Mouse (Mus musculus) hindbrain, embryonic 13.5 days (tissue): ENCODE results near the gene Klhl25. TPM values are rescaled to one million over a fixed set of nuclear protein-coding genes. Genes with fewer than 3 reads are reported as not detected.
"Not testable (repeated sequence)": the region's sequence is repeated elsewhere in the genome, so short reads cannot be mapped to it uniquely, and the experiment has no call there.

Experiments
- ATAC-seq: fragments of 200-750 bp; cut with Nextera tagmentation; 2 replicates; pipeline ENCODE4 v1.8.0; 2017; ENCODE audit warnings: moderate TSS enrichment; ENCODE audit not compliant: low FRiP score
- H3K27ac ChIP-seq: fragments of 300-500 bp; sonication (generic); 2 replicates; pipeline ENCODE4 v1.5.1; 2015; ENCODE audit warnings: inconsistent platforms, mild to moderate bottlenecking, moderate library complexity
- H3K27me3 ChIP-seq: fragments of 300-500 bp; sonication (generic); 2 replicates; pipeline ENCODE4 v1.6.1; 2015; ENCODE audit warnings: mild to moderate bottlenecking, inconsistent platforms
- H3K36me3 ChIP-seq: fragments of 300-500 bp; sonication (generic); 2 replicates; pipeline ENCODE4 v1.6.1; 2015; ENCODE audit warnings: mild to moderate bottlenecking, inconsistent platforms
- H3K4me1 ChIP-seq: fragments of 300-500 bp; sonication (generic); replicated peaks from 2 replicates; pipeline ENCODE4 v1.6.1; 2015; ENCODE audit warnings: inconsistent platforms
- H3K4me2 ChIP-seq: fragments of 300-500 bp; sonication (generic); 2 replicates; pipeline ENCODE4 v1.6.1; 2015; ENCODE audit warnings: inconsistent platforms, mild to moderate bottlenecking, moderate library complexity
- H3K4me3 ChIP-seq: fragments of 300-500 bp; sonication (generic); 2 replicates; pipeline ENCODE4 v1.5.1; 2015; ENCODE audit warnings: mild to moderate bottlenecking, inconsistent platforms
- H3K9ac ChIP-seq: fragments of 300-500 bp; sonication (generic); 2 replicates; pipeline ENCODE4 v1.6.1; 2015; ENCODE audit warnings: mild to moderate bottlenecking, inconsistent platforms
- H3K9me3 ChIP-seq: fragments of 300-500 bp; sonication (generic); 2 replicates; pipeline ENCODE4 v1.6.1; 2016; ENCODE audit warnings: inconsistent platforms
- WGBS: fragments of 180-500 bp; shearing (Covaris S2); methylation state at CpG from one replicate; pipeline ENCODE4 v1.1.7; 2015; 5-methylcytosine and 5-hydroxymethylcytosine counted together
- polyA plus RNA-seq: library from polyadenylated mRNA; unstranded; fragments of >200 nt; fragmentation: Nextera tagmentation; extraction: Ambion mirVana; gene quantifications from 2 replicates; pipeline ENCODE4 v1.2.1, GENCODE M21; 2015

Gene Klhl25
- polyA plus RNA-seq, 1 experiment from 2014 or later, result 32.9 TPM

DNA sequence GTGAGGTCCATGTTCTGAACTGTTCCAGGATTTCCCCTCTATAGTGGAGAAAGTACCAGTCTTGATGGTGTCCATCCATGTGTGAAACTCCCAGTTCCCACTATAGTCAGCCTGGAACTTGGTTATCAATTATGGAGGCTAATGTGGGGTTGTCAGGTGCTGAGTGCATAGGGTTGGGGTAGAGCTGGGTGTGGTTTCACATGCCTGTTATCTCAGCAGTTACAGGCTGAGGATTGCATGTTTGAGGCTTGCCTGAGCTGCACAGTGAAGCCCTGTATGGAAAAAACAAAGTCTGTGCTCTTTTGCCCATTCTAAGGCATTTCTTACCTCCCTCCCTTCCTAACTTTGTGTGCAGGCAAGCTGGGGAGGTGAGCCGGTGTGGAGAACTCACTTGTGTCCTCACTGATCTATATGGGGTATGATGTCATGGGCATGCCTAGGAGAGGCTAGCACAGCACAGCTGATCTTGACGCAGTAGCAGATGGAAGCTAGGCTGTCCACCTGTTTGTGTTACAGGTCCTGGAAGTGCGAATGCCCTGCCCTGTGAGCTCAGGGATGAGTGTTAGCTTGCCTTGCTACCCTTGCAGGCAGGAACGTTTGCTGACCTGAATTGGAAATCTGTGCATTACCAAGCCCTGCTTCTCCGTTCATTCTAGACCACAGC, 15.3 kb downstream of the Klhl25 start:
- peaks cover 49% of the 10 kb centered on the region for H3K36me3 ChIP-seq
- not testable (repeated sequence) for H3K9me3 ChIP-seq, ATAC-seq, H3K27me3 ChIP-seq, H3K4me3 ChIP-seq, H3K27ac ChIP-seq, H3K9ac ChIP-seq, H3K4me2 ChIP-seq
- H3K4me1 ChIP-seq, result peaks cover 17% of the 10 kb centered on the region
- WGBS, result 92% methylated on average over 5 of the region's 5 CpGs

DNA sequence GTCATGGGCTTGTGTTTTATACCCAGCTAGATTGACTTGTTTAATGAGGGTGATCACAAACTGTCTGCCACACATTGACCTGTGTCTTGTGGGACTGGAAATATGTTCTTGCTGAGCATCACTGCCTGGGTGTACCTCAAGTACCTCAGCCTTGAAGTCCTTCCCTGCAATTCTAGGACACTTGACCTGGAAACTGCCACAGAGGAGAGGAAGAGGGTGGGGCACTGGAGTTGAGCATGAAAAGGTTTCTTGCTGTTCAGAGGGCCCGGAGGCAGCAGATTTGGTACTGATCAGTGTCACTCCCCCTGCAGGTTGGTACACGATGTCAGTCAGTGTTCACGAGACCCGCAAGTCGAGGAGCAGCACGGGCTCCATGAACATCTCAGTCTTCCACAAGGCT, 16.9 kb downstream of the Klhl25 start:
- peaks cover 10% of the 10 kb centered on the region for H3K4me1 ChIP-seq
- H3K9me3 ChIP-seq, result no peaks in the 10 kb centered on the region
- peaks cover 58% of the 10 kb centered on the region for H3K36me3 ChIP-seq
- no peak overlapping the region for H3K27ac ChIP-seq
- H3K27me3 ChIP-seq, result no peaks in the 10 kb centered on the region
- no peak overlapping the region for H3K9ac ChIP-seq
- ATAC-seq, result no peak
- H3K4me2 ChIP-seq, result no peak overlapping the region
- 97% methylated on average over 6 of the region's 6 CpGs for WGBS
- no peak overlapping the region for H3K4me3 ChIP-seq

DNA sequence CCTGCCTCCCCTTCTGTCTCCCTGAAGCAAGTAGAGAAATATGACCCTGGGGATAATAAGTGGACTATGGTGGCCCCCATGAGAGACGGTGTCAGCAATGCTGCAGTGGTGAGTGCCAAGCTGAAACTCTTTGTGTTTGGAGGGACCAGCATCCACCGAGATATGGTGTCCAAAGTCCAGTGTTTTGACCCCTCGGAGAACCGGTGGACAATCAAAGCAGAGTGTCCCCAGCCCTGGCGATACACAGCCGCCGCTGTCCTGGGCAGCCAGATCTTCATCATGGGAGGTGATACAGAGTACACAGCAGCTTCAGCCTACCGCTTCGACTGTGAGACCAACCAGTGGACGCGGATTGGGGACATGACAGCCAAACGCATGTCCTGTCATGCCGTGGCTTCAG, 18.4 kb downstream of the Klhl25 start:
- no peak overlapping the region for H3K4me2 ChIP-seq
- no peak overlapping the region for H3K4me3 ChIP-seq
- H3K4me1 ChIP-seq, result peaks cover 22% of the 10 kb centered on the region
- no peaks in the 10 kb centered on the region for H3K9me3 ChIP-seq
- H3K9ac ChIP-seq, result no peak overlapping the region
- WGBS, result 94% methylated on average over 13 of the region's 13 CpGs
- H3K27ac ChIP-seq, result no peak overlapping the region
- no peaks in the 10 kb centered on the region for H3K27me3 ChIP-seq
- ATAC-seq, result no peak
- H3K36me3 ChIP-seq, result peaks cover 67% of the 10 kb centered on the region

DNA sequence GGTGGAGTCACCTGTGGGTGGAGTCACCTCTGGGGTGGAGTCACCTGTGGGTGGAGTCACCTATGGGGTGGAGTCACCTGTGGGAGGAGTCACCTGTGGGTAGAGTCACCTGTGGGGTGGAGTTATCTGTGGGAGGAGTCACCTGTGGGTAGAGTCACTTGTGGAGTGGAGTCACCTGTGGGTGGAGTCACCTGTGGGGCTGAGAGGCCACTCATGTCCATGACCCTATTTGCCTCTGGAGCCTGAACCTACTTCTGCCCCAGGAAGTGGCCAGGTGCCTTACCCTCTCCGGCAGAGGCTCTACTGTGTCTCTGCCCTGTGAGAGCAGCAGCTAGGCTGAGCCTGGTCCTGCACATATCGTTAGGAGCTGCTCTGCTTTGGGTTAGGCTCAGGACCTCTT, 20.6 kb downstream of the Klhl25 start:
- H3K9ac ChIP-seq, result no peak overlapping the region
- H3K4me2 ChIP-seq, result no peak overlapping the region
- no peak overlapping the region for H3K4me3 ChIP-seq
- H3K27me3 ChIP-seq, result no peaks in the 10 kb centered on the region
- H3K27ac ChIP-seq, result no peak overlapping the region
- ATAC-seq, result no peak
- WGBS, result 92% methylated on average over 2 of the region's 2 CpGs
- H3K4me1 ChIP-seq, result peaks cover 29% of the 10 kb centered on the region
- peaks cover 85% of the 10 kb centered on the region for H3K36me3 ChIP-seq
- no peaks in the 10 kb centered on the region for H3K9me3 ChIP-seq

DNA sequence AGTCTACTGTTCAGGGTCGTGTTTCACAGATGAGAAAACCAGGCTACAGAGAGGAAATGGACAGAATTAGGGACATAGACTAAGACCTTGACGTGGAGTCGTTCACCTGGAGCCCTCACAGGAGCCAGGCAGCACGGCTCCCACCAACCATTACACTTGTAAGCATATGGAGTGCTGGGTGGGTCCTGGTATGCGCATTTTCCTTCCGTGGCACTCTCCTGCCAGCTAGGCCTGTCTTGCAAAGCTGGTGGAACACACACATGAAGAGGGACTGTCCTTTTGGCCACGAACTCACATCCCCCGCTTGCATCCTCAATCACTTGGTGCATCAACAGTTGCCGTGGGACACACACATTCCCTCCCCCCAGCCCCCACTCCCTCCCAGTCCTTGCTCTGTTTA, 22.4 kb downstream of the Klhl25 start:
- no peak for ATAC-seq
- Histone ChIP-seq H3K4me1 (peaks cover 29% of the 10 kb centered on the region), H3K36me3 (peaks cover 82% of the 10 kb centered on the region), H3K27ac (no peak overlapping the region), H3K9me3 (no peaks in the 10 kb centered on the region), H3K9ac (no peak overlapping the region; the same call in 1 of the 2 replicates), H3K4me2 (no peak overlapping the region), H3K27me3 (no peaks in the 10 kb centered on the region), H3K4me3 (no peak overlapping the region)
- WGBS, result 76% methylated on average over 9 of the region's 9 CpGs

DNA sequence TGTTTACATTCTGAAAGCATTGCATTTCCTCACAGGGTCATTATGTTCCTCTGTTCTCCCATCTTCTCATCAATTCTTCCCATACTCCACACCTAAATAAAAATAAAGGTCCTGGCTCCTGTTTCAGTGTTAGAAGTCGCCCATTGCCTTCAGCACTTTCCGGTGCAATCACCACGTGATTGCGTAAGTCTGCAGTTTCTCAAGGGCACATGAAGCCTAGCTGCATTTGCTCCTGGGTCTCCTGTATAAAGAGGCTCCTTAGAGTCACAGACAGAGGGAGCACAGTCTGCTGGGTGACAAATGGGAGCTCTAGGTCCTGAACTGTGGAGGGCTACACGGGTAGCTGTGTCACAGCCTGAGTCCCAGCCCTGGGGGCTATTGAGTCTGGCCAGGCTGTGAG, 24.1 kb downstream of the Klhl25 start:
- Histone ChIP-seq H3K36me3 (peaks cover 65% of the 10 kb centered on the region), H3K4me2 (no peak overlapping the region), H3K27me3 (no peaks in the 10 kb centered on the region), H3K27ac (no peak overlapping the region), H3K4me3 (no peak overlapping the region), H3K9ac (no peak overlapping the region), H3K4me1 (peaks cover 24% of the 10 kb centered on the region), H3K9me3 (no peaks in the 10 kb centered on the region)
- WGBS, result 76% methylated on average over 5 of the region's 5 CpGs
- ATAC-seq, result 0 out of 2 replicates have a peak, but pooled peaks have one; percentile 23

DNA sequence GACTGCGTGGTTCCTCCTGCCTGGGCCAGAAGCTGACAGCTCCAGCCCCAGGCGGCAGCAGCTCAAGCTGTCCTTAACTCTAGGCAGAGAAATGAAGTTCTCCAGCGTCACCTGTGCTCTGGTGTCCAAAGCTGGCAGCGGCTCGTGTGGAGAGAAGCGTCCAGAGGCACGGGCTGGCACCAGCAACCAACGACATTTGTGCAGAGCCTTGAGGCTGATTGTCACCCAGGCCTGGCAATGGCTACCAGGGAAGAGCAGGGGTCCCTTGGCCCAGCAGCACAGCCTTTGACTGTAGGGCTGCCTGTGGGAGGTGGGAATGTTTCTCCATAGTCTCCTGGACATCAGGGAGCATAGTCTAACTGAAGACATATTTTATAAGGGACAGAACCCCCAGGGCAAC, 24.6 kb downstream of the Klhl25 start:
- H3K27me3 ChIP-seq, result no peaks in the 10 kb centered on the region
- H3K9ac ChIP-seq, result no peak overlapping the region
- no peak overlapping the region for H3K4me2 ChIP-seq
- peaks cover 61% of the 10 kb centered on the region for H3K36me3 ChIP-seq
- H3K4me3 ChIP-seq, result no peak overlapping the region
- 82% methylated on average over 8 of the region's 8 CpGs for WGBS
- no peak overlapping the region for H3K27ac ChIP-seq
- peaks cover 24% of the 10 kb centered on the region for H3K4me1 ChIP-seq
- no peak for ATAC-seq
- no peaks in the 10 kb centered on the region for H3K9me3 ChIP-seq

DNA sequence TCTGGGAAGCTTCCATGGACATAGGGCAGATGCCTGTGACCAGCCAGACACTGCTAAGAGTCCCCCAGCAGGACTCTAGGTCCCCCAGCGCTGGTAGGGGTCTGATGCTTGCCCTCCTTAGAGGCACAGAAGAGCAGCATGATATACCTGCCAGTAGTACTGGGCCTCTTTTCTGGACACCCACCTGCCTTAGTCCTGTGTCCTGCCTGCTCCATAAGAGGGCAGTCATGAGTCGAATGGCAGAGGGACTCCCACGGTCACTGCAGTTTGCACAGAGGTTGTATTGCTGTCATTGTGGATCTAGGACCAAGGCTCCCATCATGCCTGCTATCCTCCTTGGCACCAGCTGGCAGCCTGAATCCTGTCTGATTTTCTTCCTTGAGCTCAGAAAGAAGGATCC, 25.1 kb downstream of the Klhl25 start:
- H3K9ac ChIP-seq, result no peak overlapping the region
- H3K4me1 ChIP-seq, result peaks cover 24% of the 10 kb centered on the region
- no peak overlapping the region for H3K27ac ChIP-seq
- no peak for ATAC-seq
- WGBS, result 79% methylated on average over 3 of the region's 3 CpGs
- no peak overlapping the region for H3K4me3 ChIP-seq
- H3K4me2 ChIP-seq, result no peak overlapping the region
- no peaks in the 10 kb centered on the region for H3K9me3 ChIP-seq
- H3K36me3 ChIP-seq, result peaks cover 60% of the 10 kb centered on the region
- no peaks in the 10 kb centered on the region for H3K27me3 ChIP-seq

DNA sequence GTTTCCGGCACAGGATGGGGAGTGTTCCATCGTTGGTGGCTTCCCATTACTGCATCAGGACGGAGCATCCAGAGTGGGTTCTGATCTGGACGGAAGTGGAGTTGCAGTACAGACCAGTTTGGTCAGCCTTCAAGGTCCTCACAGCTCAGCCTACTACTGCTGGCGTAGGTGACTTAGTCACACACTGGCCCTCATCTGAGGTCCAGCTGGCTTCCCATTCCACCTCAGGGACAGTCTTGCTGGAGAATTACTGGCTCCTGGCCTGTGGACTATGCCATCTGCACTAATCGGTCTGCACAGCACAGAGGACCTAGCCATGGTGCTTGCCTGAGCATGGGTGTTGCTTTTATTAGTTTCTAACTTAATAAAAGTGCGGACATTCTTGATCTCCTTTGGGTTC, 25.6 kb downstream of the Klhl25 start:
- Histone ChIP-seq H3K36me3 (peaks cover 55% of the 10 kb centered on the region), H3K9me3 (no peaks in the 10 kb centered on the region), H3K4me3 (no peak overlapping the region), H3K27ac (no peak overlapping the region), H3K27me3 (no peaks in the 10 kb centered on the region), H3K4me2 (no peak overlapping the region), H3K9ac (no peak overlapping the region), H3K4me1 (peaks cover 23% of the 10 kb centered on the region)
- ATAC-seq, result no peak
- 95% methylated on average over 7 of the region's 7 CpGs for WGBS

DNA sequence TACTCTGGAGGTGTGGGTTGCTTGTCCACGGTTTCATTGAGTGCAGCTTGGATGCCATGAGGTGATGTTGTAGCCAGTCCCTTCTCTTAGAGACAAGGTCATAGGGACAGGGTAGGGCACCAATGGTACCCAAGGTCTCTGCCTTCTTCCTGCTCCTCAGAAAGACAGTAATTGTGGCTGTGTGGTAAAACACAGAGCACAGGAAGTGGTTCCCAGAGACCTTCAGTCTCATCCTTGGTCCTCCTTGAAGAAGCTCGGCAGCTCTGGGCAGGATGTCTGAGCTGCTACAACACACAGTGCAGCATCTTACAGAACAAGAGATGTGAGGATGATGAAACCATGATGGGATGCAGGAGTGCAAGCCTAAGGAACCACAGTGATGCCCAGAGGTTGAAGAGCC, 31.3 kb downstream of the Klhl25 start:
- not testable (repeated sequence) for H3K9ac ChIP-seq, H3K27ac ChIP-seq, H3K4me3 ChIP-seq, H3K9me3 ChIP-seq, H3K36me3 ChIP-seq, H3K4me1 ChIP-seq, H3K27me3 ChIP-seq, H3K4me2 ChIP-seq, ATAC-seq
- 92% methylated on average over 2 of the region's 2 CpGs for WGBS

DNA sequence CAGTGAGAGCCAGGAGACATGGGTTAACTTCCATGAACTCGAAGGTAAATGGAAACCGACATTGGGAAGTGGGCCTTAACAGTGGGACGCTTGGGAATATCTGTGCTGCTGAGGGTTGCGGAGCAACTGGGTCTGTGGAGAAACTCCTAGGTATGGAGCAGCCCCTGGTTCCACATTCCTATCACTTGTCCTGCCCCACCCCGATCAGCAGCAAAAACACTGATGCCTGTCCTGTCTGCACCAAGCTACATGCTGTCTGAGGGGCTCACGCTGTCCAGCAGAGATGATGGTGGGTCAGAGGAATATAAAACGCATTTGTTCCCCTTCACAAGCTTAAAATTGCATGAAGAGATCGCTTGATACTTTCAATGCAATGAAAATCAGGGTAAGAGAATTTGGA, 32.1 kb downstream of the Klhl25 start:
- Histone ChIP-seq H3K4me2 (peak overlapping the region; percentile 18; the same call in 1 of the 2 replicates), H3K27ac (no peak overlapping the region), H3K36me3 (0 out of 2 replicates have a peak, but pooled peaks cover under 1% of the 10 kb centered on the region), H3K27me3 (no peaks in the 10 kb centered on the region), H3K9ac (no peak overlapping the region; the same call in 1 of the 2 replicates), H3K4me1 (peaks cover 7% of the 10 kb centered on the region), H3K9me3 (no peaks in the 10 kb centered on the region), H3K4me3 (no peak overlapping the region)
- WGBS, result 72% methylated on average over 8 of the region's 8 CpGs
- peak; percentile 43; the same call in 1 of the 2 replicates for ATAC-seq

DNA sequence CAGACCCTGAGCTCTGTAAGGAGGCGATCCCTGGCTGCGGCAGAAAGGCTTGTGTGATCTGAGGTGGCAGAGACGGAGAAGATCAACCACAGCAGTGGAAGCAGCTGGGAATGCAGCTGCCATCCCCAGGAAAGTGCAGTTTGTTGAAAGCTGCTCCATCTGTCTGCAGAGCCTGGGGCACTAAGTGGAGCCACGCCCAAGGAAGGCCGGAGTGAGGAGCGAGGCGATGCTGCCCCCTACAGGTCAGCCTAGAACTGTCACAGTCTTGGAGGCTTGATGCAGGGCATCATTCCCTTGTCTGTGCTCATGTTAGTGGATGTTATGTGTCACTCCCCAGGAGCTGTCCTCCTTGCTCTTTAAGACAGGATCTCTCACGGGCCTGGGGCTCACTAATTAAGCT, 32.5 kb downstream of the Klhl25 start:
- H3K36me3 ChIP-seq, result no peaks in the 10 kb centered on the region

DNA sequence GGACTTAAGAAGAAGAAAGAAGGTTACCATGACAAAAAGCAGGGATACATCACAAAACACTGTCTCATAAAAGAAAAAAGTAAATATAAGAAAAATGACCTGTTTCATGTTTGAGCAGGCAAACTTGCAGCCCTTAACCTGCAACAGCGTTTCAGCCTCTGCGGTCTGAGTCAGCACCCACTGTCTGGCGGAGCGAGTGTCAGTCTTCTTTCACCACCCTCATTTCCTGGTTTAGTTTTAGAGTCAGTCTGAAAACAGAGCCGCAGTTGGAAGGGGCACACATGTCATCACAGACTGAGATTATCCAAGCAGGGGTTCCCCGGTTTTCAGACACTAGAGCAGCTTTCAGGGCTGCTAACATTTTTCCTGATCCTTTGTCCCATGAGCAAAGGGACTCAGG, 33.3 kb downstream of the Klhl25 start:
- 68% methylated on average over 6 of the region's 6 CpGs for WGBS
- Histone ChIP-seq H3K27me3 (no peaks in the 10 kb centered on the region), H3K4me1 (peaks cover 7% of the 10 kb centered on the region), H3K36me3 (no peaks in the 10 kb centered on the region), H3K9ac (no peak overlapping the region), H3K4me2 (no peak overlapping the region), H3K27ac (no peak overlapping the region), H3K4me3 (no peak overlapping the region), H3K9me3 (no peaks in the 10 kb centered on the region)
- no peak for ATAC-seq

More for the DNA sequence above, 32.5 kb downstream of the Klhl25 start:
- Histone ChIP-seq H3K9me3 (no peaks in the 10 kb centered on the region), H3K9ac (no peak overlapping the region; the same call in 1 of the 2 replicates), H3K27me3 (no peaks in the 10 kb centered on the region), H3K4me3 (no peak overlapping the region), H3K4me2 (peak overlapping the region; percentile 18; the same call in 1 of the 2 replicates), H3K4me1 (peaks cover 7% of the 10 kb centered on the region), H3K27ac (no peak overlapping the region)
- ATAC-seq, result peak; percentile 92
- 5% methylated on average over 8 of the region's 8 CpGs for WGBS
